Mouse (Mus musculus): ENCODE measurements around the gene Klra3.

DNA sequence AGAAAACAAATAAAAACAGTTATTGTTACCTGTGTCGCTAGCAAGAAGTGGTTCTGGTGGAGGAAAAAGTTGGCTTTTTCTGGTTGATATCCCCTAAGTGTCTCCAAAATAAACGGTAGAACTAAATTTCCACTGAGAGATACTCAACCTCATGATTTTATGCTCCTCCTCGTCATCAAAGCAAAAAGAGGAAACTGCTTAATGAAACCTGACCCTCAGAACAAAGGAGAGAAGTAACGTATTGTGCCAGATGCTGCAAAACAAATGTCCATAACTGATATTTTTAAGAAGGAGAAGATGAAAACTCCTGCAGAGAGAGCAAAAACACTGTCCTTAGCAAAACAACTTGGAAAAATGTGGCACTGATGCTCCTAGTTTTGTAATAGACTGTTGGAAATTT lies 45.0 kb upstream of the Klra3 start:
- TF ChIP-seq CTCF (IDR thresholded peaks at IDR 0.05; ENCODE audit: control insufficient read depth, insufficient read depth, low read length) (no peak), POLR2A (IDR thresholded peaks at IDR 0.05; ENCODE audit: borderline replicate concordance, control insufficient read depth, low read depth, low read length) (no peak)

Data from bone marrow, adult 2 months (tissue).